7 mouse cellular contexts compared by ENCODE assay signal in genomic region chr3:135469974-135470373, GRCm38 (mm10). TPM values are rescaled to one million over a fixed set of nuclear protein-coding genes. Genes with fewer than 3 reads are reported as not detected.
A peak's percentile ranks its signal among the peaks of the same experiment; 100 is the strongest.
DNase-seq lines count a peak whose midpoint lies in the region; ATAC-seq and TF ChIP-seq lines count a peak whose summit lies in the region.

No protein-coding gene starts in this region.

- 0 out of 4 replicates have a peak, but pooled peaks cover 0 to 2% of the 10 kb centered on the region in 2 experiments for H3K4me1 ChIP-seq in MEL (ENCODE audit: control insufficient read depth in 1 of 2, insufficient read depth in 2 of 2, low read length in 2 of 2)
- no peaks in the 10 kb centered on the region for H3K4me1 ChIP-seq in intestine, embryonic 15.5 days (replicated peaks)
- no peaks in the 10 kb centered on the region for H3K4me1 ChIP-seq in neural tube, embryonic 14.5 days (ENCODE audit: control insufficient read depth, insufficient read depth, low read length)

- no peak overlapping the region for H3K9ac ChIP-seq in MEL (ENCODE audit: control insufficient read depth, low read depth, low read length, poor library complexity, severe bottlenecking)
- no peak overlapping the region for H3K9ac ChIP-seq in intestine, embryonic 15.5 days
- H3K9ac ChIP-seq in neural tube, embryonic 14.5 days (replicated peaks; ENCODE audit: low read depth, low read length): no peak overlapping the region

- no peak overlapping the region for H3K4me2 ChIP-seq in intestine, embryonic 15.5 days (replicated peaks)
- no peak overlapping the region for H3K4me2 ChIP-seq in neural tube, embryonic 14.5 days (ENCODE audit: low read depth, low read length)

- no peak for TF ChIP-seq RAD21 in MEL (IDR thresholded peaks at IDR 0.05; ENCODE audit: low read depth, low read length)

- TF ChIP-seq EP300 in MEL (IDR thresholded peaks at IDR 0.05; ENCODE audit: low read depth in 1 of 2, low read length in 2 of 2): no peak

- no peak overlapping the region for H3K27ac ChIP-seq in MEL (ENCODE audit: control insufficient read depth, low read depth, low read length)
- H3K27ac ChIP-seq in intestine, embryonic 15.5 days: no peak overlapping the region
- no peak overlapping the region for H3K27ac ChIP-seq in neural tube, embryonic 14.5 days (ENCODE audit: low read depth, low read length)

- 0 out of 2 replicates have a peak, but pooled peaks have one; percentile 52 for ATAC-seq in erythroblast, adult 5-6 weeks (replicated peaks; ENCODE audit: low FRiP score, poor library complexity, severe bottlenecking)
- peak; percentile 60; the same call in 1 of the 2 replicates for ATAC-seq in intestine, embryonic 15.5 days
- ATAC-seq in neural tube, embryonic 14.5 days (ENCODE audit: low read depth): peak; percentile 56; the same call in 1 of the 2 replicates

- H3K36me3 ChIP-seq in MEL (ENCODE audit: control insufficient read depth in 1 of 2, insufficient read depth in 2 of 2, low read length in 2 of 2): peaks cover 0 to 18% of the 10 kb centered on the region in 2 experiments; a peak in 3 of 4 replicates
- H3K36me3 ChIP-seq in intestine, embryonic 15.5 days: no peaks in the 10 kb centered on the region
- H3K36me3 ChIP-seq in neural tube, embryonic 14.5 days (ENCODE audit: control insufficient read depth, insufficient read depth, low read length): peaks cover 3% of the 10 kb centered on the region; the same call in 1 of the 2 replicates

- no peaks in the 10 kb centered on the region for H3K27me3 ChIP-seq in MEL (ENCODE audit: control insufficient read depth in 1 of 2, insufficient read depth in 2 of 2, low read length in 2 of 2)
- H3K27me3 ChIP-seq in intestine, embryonic 15.5 days (replicated peaks): no peaks in the 10 kb centered on the region
- no peaks in the 10 kb centered on the region for H3K27me3 ChIP-seq in neural tube, embryonic 14.5 days (ENCODE audit: control insufficient read depth, insufficient read depth, low read length)

- TF ChIP-seq CTCF in MEL (IDR thresholded peaks at IDR 0.05 in 2 of 3, conservative IDR thresholded peaks at IDR 0.05 in 1 of 3; ENCODE audit: control insufficient read depth in 1 of 3, insufficient read depth in 1 of 3, low read depth in 2 of 3, low read length in 3 of 3, poor library complexity in 1 of 3, severe bottlenecking in 1 of 3): no peak

- no peak overlapping the region for H3K4me3 ChIP-seq in MEL (ENCODE audit: control insufficient read depth in 1 of 2, insufficient read depth in 1 of 2, low read depth in 2 of 2, low read length in 2 of 2)
- H3K4me3 ChIP-seq in intestine, embryonic 15.5 days (replicated peaks): no peak overlapping the region
- no peak overlapping the region for H3K4me3 ChIP-seq in neural tube, embryonic 14.5 days (ENCODE audit: low read depth, low read length)

- peak; percentile 88 for DNase-seq in MEL (ENCODE audit: low read depth, low spot score)
- DNase-seq in R1 (ENCODE audit: low read depth, low spot score): peak; percentile 25
- peak; percentile 42 to 80 for DNase-seq in left cerebral cortex, postnatal 10 days (ENCODE audit: extremely low spot score in 1 of 2, low spot score in 2 of 2)
- DNase-seq in embryo, embryonic 10 days (ENCODE audit: low spot score): no peak

- intact Hi-C loops in left cerebral cortex, postnatal 10 days (cut with DNase I): no loop called here

- no peak for TF ChIP-seq POLR2A in MEL (IDR thresholded peaks at IDR 0.05; ENCODE audit: control insufficient read depth in 1 of 2, insufficient read depth in 1 of 2, low read depth in 1 of 2, low read length in 2 of 2, poor library complexity in 1 of 2)

- no peaks in the 10 kb centered on the region for H3K79me2 ChIP-seq in MEL (ENCODE audit: control insufficient read depth, insufficient read depth, low read length, poor library complexity)

- no peaks in the 10 kb centered on the region for H3K9me3 ChIP-seq in MEL (replicated peaks; ENCODE audit: insufficient read depth, low read length)
- no peaks in the 10 kb centered on the region for H3K9me3 ChIP-seq in intestine, embryonic 15.5 days
- H3K9me3 ChIP-seq in neural tube, embryonic 14.5 days (ENCODE audit: control insufficient read depth, low read length): no peaks in the 10 kb centered on the region

- 41% methylated on average over 4 of the region's 4 CpGs for WGBS in intestine, embryonic 15.5 days
- 43% methylated on average over 4 of the region's 4 CpGs for WGBS in neural tube, embryonic 14.5 days

TF ChIP-seq in MEL, 35 proteins besides CTCF, POLR2A, EP300 and RAD21:
- peak; percentile 81 for TF ChIP-seq JUND (IDR thresholded peaks at IDR 0.05; ENCODE audit: low read depth, low read length)
- 0 out of 2 replicates have a peak, but pooled peaks have one; percentile 10 for TF ChIP-seq POLR2AphosphoS2 (IDR thresholded peaks at IDR 0.05; ENCODE audit: low read length)
- TF ChIP-seq BHLHE40 (IDR thresholded peaks at IDR 0.05; ENCODE audit: borderline replicate concordance, low read depth, low read length): no peak

RNA-seq across cellular contexts. Expression of gene Manba, which starts 15.4 kb away (rescaled TPM):
- 8.1 and 9.1 TPM in 2 replicates for total RNA-seq in MEL (2012; rRNA removed)
- 10 to 100 TPM in 1 of 2 experiments, not detected in 1; 10.6 TPM for polyA plus RNA-seq in MEL (2012; ENCODE audit: insufficient read depth in 1 of 2, insufficient read length in 2 of 2, low read depth in 1 of 2, low replicate concordance in 2 of 2, missing spikeins in 1 of 2)
- total RNA-seq in erythroblast, adult 5-6 weeks (2015; ENCODE audit: low replicate concordance): 3.1 and 4.6 TPM in 2 replicates
- total RNA-seq in erythroblast, adult 5-6 weeks (2017; ENCODE audit: low replicate concordance): 7.2 and 8.9 TPM in 2 replicates
- polyA plus RNA-seq in intestine, embryonic 15.5 days (2015; fragmentation: Nextera tagmentation; extraction: Ambion mirVana): 17.2 and 18.0 TPM in 2 replicates
- 1 to 10 TPM; 6.8 to 7.4 TPM for total RNA-seq in left cerebral cortex, postnatal 10 days (2021)
- polyA plus RNA-seq in neural tube, embryonic 14.5 days (2014; fragmentation: Nextera tagmentation; extraction: Ambion mirVana): 6.5 and 7.9 TPM in 2 replicates

RNA-seq across cellular contexts. Expression of gene Ube2d3, which starts 32.0 kb away (rescaled TPM):
- total RNA-seq in MEL (2012; rRNA removed): 340 and 348 TPM in 2 replicates
- 100 to 1,000 TPM in 1 of 2 experiments, 10 to 100 TPM in 1; 40.9 to 432 TPM for polyA plus RNA-seq in MEL (2012; ENCODE audit: insufficient read depth in 1 of 2, insufficient read length in 2 of 2, low read depth in 1 of 2, low replicate concordance in 2 of 2, missing spikeins in 1 of 2)
- total RNA-seq in erythroblast, adult 5-6 weeks (2015; ENCODE audit: low replicate concordance): 298 and 352 TPM in 2 replicates
- total RNA-seq in erythroblast, adult 5-6 weeks (2017; ENCODE audit: low replicate concordance): 160 and 276 TPM in 2 replicates
- 483 and 535 TPM in 2 replicates for polyA plus RNA-seq in intestine, embryonic 15.5 days (2015; fragmentation: Nextera tagmentation; extraction: Ambion mirVana)
- 100 to 1,000 TPM; 258 to 268 TPM for total RNA-seq in left cerebral cortex, postnatal 10 days (2021)
- polyA plus RNA-seq in neural tube, embryonic 14.5 days (2014; fragmentation: Nextera tagmentation; extraction: Ambion mirVana): 379 and 446 TPM in 2 replicates

RNA-seq across cellular contexts. Expression of gene Cisd2, which starts 46.2 kb away (rescaled TPM):
- total RNA-seq in MEL (2012; rRNA removed): 23.9 and 24.8 TPM in 2 replicates
- polyA plus RNA-seq in MEL (2012; ENCODE audit: insufficient read depth in 1 of 2, insufficient read length in 2 of 2, low read depth in 1 of 2, low replicate concordance in 2 of 2, missing spikeins in 1 of 2): 10 to 100 TPM in 1 of 2 experiments, not detected in 1; 26.9 TPM
- total RNA-seq in erythroblast, adult 5-6 weeks (2015; ENCODE audit: low replicate concordance): 20.1 and 21.1 TPM in 2 replicates
- total RNA-seq in erythroblast, adult 5-6 weeks (2017; ENCODE audit: low replicate concordance): 9.6 and 13.4 TPM in 2 replicates
- polyA plus RNA-seq in intestine, embryonic 15.5 days (2015; fragmentation: Nextera tagmentation; extraction: Ambion mirVana): 61.9 and 62.9 TPM in 2 replicates
- total RNA-seq in left cerebral cortex, postnatal 10 days (2021): 10 to 100 TPM; 35.5 to 39.5 TPM
- 71.2 and 71.8 TPM in 2 replicates for polyA plus RNA-seq in neural tube, embryonic 14.5 days (2014; fragmentation: Nextera tagmentation; extraction: Ambion mirVana)
